Mouse (Mus musculus): ENCODE data around the gene Gm3047. TPM values are rescaled to one million over a fixed set of nuclear protein-coding genes. Genes with fewer than 3 reads are reported as not detected.
"Not testable (repeated sequence)": the region's sequence is repeated elsewhere in the genome, so short reads cannot be mapped to it uniquely, and the experiment has no call there.

Gene Gm3047
- not detected in 2 replicates for polyA plus RNA-seq (2012; rRNA removed)

GRCm38 (mm10) chr14:4555105-4555504, at the start of gene Gm3047:
Gm3047 (plus strand) TSS chr14:4555405.
- not testable (repeated sequence) for H3K4me1 ChIP-seq (ENCODE audit: control insufficient read depth, insufficient read depth, low read length); H3K27me3 ChIP-seq (replicated peaks; ENCODE audit: control insufficient read depth, insufficient read depth, low read length); H3K27ac ChIP-seq (ENCODE audit: insufficient read depth, low read depth, low read length); DNase-seq; H3K4me3 ChIP-seq (ENCODE audit: insufficient read depth, low read depth, low read length); H3K36me3 ChIP-seq (ENCODE audit: control insufficient read depth, insufficient read depth, low read length)
- WGBS = no CpG with 5 or more reads among the region's 2 CpGs

Other genes with a start within 250 kb of the Gm3047 start
- gene Gm3149, start 238.1 kb upstream of the Gm3047 start, polyA plus RNA-seq (2012; rRNA removed) = not detected in 2 replicates
- gene 2610042L04Rik, start 220.6 kb upstream of the Gm3047 start, polyA plus RNA-seq (2012; rRNA removed) = 0.05 TPM in 1 of 2 replicates, not detected in the other
- gene Gm3159, start 157.9 kb upstream of the Gm3047 start, polyA plus RNA-seq (2012; rRNA removed) = not detected in 2 replicates
- gene Gm3164, start 140.0 kb upstream of the Gm3047 start, polyA plus RNA-seq (2012; rRNA removed) = not detected in 2 replicates
- not detected in 2 replicates for gene Gm3173, start 124.4 kb upstream of the Gm3047 start, polyA plus RNA-seq (2012; rRNA removed)
- gene Gm3182, start 73.7 kb upstream of the Gm3047 start, polyA plus RNA-seq (2012; rRNA removed) = not detected in 2 replicates
- gene Gm8159, start 76.9 kb downstream of the Gm3047 start, polyA plus RNA-seq (2012; rRNA removed) = not detected in 2 replicates
- gene Gm3239, start 108.8 kb downstream of the Gm3047 start, polyA plus RNA-seq (2012; rRNA removed) = not detected in 2 replicates
- gene Gm7876, start 153.8 kb downstream of the Gm3047 start, polyA plus RNA-seq (2012; rRNA removed) = not detected in 2 replicates
- gene Gm3252, start 171.4 kb downstream of the Gm3047 start, polyA plus RNA-seq (2012; rRNA removed) = 0.05 TPM in 1 of 2 replicates, not detected in the other
- gene Gm9602, start 220.9 kb downstream of the Gm3047 start, polyA plus RNA-seq (2012; rRNA removed) = not detected in 2 replicates